Mouse (Mus musculus): Measurements from ENCODE around the gene Vsig10.
"Not testable (repeated sequence)": the region's sequence is repeated elsewhere in the genome, so short reads cannot be mapped to it uniquely, and the experiment has no call there.

Vsig10 gene

DNA sequence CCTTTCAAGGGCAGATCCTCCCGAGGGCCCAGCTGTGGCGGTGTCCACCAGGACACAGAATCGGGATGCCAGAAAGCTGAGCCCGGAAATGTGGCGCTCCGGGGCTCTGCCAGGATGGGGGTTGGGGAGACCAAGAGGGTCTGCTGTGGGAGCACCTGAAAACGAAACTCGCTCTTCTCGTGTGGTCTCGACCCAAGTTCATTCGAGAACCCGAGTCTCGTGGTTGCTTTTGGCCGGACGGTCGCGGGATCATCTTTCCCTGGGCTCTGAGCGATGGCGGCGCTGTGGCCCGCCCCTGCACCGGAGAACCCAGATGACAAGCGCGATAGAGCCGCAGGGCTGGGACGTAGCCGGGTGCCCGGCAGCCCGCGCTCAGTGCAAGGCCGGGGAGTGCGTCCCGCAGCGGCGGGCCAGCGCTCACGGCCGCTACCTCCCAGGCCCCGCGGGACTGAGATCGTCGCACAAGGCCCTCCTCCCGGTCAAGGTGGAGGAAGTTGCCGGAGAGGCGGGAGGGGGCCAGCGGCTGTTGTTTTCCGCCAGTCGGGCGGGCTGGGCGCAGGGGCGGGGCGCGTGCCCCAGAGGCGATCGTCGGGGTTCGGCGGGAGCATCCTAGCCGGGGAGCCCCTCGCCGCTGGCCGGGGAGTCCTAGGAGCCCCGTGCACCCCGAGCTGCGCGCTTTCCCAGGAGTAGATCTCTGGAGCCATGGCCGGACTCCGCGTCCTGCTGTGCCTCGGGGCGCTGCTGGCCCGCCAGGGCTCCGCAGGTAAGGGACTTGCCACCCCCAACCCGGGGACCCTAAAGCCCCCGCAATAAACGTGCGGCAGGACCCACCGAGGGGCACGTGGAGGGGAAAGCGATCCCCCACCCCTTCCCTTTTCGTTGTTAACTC, at the start of gene Vsig10:
TSS of gene Vsig10 (plus strand) at position 343 of the 889 bp plus-strand sequence.
- DNase-seq (ENCODE audit: extremely low spot score, low spot score): peak; percentile 77

DNA sequence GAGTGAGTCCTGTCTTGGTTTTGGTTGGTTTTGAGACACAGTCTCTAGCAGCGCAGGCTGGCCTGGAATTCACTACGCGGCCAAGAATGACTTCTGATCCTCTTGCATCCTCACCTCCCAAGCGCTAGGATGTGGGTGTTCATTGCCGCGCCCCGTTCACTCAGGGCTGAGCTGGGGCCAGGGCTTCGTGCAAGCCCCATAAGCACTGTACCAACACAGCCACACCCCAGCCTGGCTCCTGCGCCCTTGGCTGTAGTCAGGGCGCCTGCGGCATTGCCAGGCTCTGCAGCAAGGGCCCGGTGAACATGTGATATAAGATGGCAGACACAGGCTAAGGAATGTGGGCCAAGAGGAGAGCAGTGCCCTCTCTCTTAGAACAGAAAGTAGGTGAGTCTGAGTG, 49.5 kb upstream of the Vsig10 start:
- no peak for DNase-seq (ENCODE audit: extremely low spot score, low spot score)

DNA sequence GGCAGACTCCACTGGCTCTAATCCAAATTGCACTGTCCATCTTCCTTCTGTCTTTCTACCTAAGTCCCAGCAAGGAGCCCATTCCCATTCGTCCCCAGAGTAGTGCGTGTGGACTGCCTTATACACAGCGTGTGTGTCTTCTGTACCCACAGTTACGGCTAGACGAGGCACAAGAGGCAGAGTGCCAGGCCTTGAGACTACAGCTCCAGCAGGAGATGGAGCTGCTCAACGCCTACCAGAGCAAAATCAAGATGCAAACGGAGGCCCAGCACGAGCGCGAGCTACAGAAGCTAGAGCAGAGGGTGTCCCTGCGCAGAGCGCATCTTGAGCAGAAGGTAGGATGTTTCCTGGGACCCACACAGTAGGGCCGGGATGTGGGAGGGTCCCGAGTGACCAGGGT, 46.9 kb upstream of the Vsig10 start:
- DNase-seq (ENCODE audit: extremely low spot score, low spot score): no peak

DNA sequence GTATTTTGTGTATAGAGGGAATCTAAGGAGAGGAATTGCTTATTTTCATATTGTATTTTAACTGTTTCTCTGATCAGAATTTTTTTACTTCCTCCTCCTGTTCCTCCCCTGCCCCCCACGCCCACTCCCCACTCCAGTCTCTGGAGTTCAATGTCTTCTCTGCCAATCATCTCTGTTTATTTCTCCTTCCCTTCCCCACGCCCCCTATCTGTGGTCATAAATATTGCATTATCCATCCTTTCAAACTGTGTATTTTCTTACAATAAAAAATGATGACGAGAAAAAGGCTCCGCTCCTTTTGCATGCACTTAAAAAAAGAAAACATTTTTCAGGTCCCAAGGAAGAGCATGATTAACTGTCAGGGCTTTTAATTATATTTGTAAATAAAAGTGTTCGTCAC, 44.1 kb upstream of the Vsig10 start:
- no peak for DNase-seq (ENCODE audit: extremely low spot score, low spot score)

DNA sequence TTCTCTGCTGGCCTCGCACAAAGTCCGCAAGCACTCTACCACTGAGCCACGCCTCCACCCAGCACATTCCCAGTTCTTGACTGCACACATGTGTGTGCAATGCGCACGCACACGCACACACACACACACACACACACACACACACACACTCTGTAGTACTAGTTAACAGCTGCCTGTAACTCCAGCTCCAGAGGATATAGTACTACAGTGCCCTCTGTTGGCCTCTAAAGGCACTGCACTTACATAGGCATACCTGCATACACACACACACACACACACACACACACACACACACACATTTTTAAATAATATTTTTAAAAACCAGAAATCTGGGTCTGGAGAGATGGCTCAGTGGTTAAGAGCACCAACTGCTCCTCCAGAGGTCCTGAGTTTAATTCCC, 41.1 kb upstream of the Vsig10 start:
- DNase-seq (ENCODE audit: extremely low spot score, low spot score): no peak

DNA sequence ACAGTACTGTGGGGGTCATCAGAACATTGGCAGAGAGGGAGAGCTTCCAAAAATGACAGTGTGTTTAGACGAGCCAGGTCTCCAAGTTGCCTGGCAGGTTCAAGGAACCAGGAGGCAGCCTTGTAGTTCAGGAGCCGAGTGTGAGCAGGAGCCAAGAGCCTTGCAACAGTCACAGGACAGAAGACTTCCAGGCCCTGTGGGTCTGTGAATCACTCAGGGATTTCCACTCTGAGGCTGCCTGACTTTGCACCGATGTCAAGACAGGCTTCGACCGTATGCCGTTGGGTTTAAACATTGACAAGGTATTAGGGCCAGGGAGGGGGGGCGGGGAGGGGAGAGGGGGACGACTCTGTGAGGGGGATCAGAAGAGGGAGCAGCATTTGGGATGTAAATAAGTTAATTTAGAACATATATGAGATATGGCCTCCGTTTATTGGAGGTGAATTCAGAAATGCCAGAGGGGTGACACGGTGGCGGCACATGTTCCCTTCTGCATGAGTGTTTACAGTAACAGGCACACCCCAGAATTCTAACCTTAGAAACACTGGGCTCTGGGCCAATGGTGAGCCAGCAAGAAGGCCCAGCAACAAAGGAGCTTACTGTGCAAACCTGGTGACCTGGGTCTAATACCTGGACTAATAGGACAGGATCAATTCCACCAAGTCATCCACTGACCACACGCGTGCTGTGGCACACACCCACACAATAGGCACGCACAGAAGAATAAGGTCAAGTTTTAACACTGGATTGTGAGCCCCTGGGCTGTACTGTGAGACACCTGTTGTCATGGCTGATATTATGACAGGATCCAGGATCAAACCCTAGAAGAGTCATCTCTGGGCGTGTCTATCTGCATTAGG, 39.8 kb upstream of the Vsig10 start:
- DNase-seq (ENCODE audit: extremely low spot score, low spot score): no peak

DNA sequence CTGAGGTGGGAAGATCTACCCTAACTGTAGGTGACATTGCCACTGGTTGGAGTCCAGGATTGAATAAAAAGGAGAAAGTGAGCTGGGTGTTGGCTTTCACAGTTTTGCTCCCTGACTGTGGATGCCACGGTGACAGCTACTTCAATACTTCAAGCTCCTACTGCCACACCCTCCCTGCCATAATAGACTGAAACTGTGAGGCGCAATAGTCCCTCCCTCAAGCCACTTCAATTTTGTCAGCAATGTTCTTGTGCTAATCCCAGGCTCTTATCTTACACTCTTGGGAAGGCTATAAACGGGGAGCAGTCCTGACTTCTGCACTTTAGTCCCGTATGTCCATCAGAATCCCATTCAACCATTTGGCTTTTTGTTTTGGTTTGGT, 39.2 kb upstream of the Vsig10 start:
- no peak for DNase-seq (ENCODE audit: extremely low spot score, low spot score)

DNA sequence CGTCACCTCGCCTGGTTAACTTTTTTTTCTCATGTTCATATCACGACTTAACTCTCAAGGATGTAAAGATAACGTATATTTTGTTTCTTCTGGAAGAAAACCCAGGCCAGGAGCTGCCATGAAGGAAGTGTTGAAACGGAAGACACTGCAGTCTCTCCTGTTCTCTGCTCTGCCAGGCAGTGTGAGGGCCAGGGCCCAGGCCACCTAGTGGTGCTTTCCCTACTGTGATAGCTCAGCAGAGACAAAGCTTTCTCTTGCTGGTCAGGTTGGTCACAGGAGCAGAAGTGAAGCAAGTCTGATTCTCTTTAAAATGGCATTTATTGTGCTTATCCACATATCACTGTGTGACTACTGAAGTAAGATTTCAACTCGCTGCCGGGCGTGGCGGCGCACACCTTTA, 37.3 kb upstream of the Vsig10 start:
- no peak for DNase-seq (ENCODE audit: extremely low spot score, low spot score)

DNA sequence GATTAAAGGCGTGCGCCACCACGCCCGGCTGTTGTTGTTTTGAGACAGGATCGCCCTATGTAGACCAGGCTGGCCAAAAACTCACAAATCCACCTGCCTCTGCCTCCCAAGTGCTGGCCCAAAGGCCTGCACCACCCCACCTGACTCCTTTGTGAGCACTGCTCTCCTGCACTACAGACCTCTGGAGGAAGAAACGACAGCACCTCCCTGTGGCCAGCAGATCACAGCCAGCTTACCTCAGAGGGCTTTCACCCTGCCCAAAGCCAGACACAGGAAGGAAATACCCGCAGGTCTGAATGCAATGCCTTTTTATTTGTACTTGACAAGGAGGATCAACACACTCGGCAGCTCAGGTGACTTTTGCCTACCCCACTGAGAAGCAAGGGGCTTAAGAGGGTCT, 36.5 kb upstream of the Vsig10 start:
- no peak for DNase-seq (ENCODE audit: extremely low spot score, low spot score)

DNA sequence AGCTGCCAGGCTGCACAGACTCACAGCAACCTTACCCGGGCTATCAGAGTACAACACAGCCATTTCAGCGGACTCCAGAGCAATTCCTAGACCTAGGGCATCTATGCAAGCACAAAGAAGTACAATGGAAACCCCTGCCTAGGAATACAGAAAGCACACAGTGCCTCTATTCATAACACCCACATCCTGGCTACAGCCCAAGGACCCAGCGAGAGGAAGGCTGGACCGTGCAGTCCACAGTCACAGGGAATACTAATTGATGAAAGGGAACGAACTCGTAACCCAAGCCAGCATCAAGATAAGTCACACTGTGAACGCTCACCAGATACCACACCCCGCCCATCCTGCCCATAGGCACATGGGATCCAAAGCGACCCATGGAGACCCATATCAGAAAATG, 34.9 kb upstream of the Vsig10 start:
- DNase-seq (ENCODE audit: extremely low spot score, low spot score): no peak

DNA sequence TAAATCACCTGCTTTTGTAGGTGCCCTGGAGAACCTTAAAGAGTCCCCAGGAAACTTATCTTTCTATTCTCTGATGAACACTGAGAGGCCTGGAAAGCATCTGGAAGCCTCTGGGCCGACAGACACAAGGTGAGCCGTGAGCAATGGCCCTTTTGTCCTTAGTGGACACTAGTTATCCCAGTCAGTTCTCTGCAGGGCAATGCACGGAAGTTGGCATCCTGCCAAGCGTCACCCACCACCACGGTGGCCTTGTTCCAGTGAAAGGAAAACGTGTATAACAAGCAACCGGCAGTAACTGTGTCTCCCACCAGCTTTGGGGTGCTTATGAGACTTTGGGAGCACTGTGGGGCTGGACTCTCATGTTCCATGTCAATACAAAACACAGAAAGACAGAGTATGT, 34.2 kb upstream of the Vsig10 start:
- no peak for DNase-seq (ENCODE audit: extremely low spot score, low spot score)

DNA sequence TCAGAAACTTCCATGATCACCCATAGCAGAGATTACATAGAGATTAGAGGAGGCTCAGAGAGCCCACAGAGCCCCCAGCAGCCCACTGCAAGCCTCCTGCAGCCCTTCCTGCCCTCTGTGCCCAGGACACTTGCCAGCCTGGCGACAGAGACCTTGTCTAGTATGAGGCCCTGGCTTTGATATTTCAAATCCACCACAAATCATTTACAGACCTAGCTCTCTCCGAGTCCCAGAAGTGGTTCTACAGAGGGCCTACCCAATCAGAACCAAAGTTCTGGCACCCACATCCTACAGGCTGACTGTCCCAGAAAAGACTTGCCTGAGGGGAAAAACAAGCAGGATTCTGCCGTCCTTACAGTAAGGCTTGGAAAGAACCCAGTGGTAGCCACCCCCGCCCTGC, 33.6 kb upstream of the Vsig10 start:
- DNase-seq (ENCODE audit: extremely low spot score, low spot score): no peak

DNA sequence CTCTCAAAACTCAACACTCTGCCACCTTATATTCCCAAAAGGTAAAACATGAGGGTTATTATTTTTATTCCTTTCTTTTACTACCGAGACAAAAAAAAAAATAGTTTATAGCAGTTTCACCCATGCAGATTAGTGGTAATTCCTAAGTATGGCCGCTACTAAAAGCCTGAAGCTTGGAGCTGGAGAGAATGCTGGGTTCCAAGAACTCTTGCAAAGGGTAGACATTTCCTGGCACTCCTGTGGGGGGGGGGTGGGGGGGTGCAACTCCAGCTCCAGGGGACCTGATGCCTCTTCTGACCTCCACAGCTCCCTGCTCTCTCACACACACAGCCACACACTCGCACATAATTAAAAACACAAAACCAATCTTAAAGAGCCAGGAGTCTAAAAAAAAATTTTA, 32.6 kb upstream of the Vsig10 start:
- no peak for DNase-seq (ENCODE audit: extremely low spot score, low spot score)

DNA sequence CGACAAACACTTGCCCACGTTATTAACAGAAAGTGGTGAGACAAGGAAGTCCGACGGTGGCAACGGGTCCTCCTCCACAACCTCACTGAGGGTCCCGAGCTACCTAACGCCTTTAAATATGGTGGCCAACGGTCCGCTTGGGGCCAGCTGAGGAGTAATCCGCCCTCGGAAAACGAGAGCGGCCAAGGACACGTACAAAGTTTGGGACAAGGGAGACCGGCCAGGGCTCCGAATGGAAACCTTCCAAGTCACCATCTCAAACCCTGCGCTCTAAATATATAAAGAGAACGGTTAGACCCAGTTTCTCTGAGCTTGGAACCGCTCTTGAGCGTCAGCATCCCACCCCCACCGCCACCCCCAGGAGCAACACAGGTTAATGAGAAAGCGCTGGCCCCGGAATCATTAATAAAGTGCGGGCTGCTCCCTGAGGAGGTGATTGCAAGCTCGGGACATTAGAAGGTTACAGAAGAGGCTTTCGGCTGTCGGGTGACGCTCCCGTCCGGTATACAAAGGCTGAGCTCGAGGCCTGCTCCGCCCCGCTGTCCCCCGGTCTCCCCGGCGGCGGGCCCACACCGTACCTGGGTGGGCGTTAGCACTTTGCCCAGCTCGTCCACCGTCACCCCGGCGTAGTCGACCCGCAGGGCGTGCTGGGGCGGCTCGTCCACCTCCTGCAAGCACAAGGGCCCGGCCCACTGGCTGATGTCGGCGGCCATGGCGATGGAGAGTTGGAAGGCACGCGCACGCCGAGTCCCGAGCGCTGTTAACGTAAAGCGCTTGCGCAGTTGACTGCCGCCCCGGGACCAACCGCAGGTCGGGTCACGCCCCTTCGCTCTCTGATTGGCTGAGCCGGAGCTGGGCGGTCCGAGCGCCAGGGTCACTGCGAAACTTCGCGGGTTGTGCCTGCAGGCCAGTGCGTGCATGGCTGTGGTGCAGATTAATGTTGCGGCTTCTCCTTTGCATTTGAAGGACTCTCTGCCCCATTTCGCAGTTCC, 31.8 kb upstream of the Vsig10 start, which contains the start of gene Pebp1:
TSS of gene Pebp1 (minus strand) at position 795 of the 992 bp plus-strand sequence.
- DNase-seq (ENCODE audit: extremely low spot score, low spot score): peak; percentile 92

DNA sequence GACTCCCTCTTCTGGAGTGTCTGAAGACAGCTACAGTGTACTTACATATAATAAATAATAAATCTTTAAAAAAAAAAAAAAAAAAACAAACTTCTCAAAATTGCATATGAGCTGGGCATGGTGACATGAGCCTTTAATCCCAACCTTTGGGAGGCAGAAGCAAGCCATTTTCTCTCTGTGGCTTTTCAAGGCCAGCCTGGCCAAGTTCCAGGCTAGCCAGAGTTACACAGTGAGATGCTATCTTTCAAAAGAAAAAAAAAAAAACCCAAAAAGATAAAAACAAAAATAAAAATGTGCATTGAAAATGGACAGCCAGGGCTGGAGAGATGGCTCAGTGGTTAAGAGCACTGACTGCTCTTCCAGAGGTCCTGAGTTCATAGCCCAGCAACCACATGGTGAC, 29.2 kb upstream of the Vsig10 start:
- DNase-seq (ENCODE audit: extremely low spot score, low spot score): no peak

DNA sequence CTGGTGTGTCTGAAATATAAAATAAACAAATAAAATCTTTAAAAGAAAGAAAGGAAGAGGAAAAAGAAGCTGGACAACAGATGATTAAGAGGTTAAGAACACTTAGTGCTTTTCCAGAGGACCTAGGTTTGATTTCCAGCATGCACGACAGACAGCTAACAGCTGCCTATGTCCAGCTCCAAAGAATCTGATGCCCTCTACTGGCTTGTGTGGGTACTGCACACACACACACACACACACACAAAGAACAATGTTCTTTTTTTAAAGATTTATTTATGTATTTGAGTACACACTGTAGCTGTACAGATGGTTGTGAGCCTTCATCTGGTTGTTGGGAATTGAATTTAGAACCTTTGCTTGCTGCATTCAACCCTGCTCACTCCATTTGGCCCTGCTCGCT, 28.8 kb upstream of the Vsig10 start:
- no peak for DNase-seq (ENCODE audit: extremely low spot score, low spot score)

DNA sequence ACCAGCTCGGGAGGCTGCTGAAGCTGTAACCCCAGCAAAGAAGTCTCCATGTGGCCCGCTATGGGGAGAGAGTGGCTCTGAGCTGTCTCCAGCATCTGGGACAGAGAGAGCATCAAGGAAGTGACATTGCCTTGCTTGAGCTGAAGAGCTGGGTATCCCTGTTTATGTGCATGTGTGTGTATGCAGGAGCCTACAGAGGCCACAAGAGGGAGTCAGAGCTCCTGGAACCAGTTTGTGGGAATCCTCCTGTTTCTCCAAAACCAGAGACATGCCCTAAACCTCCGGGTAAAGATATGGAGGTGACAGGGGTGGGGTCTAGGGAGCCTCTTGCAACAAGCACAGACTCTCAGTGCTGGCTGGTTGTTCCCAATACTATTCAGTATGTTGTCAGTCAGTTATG, 27.6 kb upstream of the Vsig10 start:
- no peak for DNase-seq (ENCODE audit: extremely low spot score, low spot score)

DNA sequence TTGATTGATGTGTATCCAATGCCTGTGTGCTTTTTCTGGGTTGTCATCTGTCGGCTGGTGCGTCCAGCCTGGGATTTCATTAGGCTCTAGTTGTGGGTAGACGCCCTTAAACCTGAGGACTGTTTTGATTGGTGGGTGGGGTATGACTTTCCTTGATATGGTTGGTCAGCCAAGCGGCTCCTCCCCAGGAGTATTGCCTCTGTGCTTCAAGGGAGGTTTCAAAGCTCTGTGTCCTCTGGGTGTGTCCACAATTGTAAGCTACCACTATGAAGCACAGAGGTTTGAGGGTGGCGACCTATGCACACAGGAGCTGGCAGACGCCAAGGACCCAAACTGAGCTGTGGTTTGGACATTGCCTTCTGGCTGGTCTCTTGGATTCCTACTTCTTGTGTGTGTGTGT, 26.3 kb upstream of the Vsig10 start:
- no peak for DNase-seq (ENCODE audit: extremely low spot score, low spot score)

DNA sequence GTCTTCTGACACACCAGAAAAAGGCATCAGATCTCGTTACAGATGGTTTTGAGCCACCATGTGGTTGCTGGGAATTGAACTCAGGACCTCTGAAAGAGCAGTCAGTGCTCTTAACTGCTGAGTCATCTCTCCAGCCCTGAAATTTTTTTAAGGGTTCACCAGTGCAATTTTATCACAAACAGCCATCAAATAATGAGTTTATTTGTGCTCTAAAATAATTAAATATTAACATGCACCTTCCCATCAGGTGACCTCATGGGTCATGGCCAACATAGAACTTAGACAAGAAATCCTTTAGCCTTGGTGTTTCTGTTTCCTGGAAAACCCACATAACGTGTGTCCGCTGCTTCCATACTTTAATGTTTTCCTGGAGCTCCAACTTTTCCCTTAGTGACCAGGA, 25.1 kb upstream of the Vsig10 start:
- DNase-seq (ENCODE audit: extremely low spot score, low spot score): not testable (repeated sequence)

DNA sequence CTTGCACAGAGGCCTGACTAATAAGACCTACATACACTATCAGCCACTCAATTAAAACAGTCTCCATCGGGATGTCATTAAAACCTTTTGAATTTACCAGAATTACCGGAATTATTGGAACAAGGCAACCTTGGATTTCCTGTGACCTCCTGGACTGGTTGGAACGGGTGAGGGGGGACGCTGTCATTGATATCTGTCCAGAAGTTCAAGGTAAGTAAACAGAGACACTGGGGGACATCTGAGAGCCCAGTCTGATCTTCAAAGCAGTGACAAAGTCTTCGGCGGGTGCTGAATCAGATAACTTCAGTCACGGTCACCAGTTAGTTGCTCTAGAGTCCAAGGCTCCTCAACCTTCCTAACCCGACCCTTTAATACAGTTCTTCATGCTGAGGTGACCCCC, 23.9 kb upstream of the Vsig10 start:
- DNase-seq (ENCODE audit: extremely low spot score, low spot score): no peak

DNA sequence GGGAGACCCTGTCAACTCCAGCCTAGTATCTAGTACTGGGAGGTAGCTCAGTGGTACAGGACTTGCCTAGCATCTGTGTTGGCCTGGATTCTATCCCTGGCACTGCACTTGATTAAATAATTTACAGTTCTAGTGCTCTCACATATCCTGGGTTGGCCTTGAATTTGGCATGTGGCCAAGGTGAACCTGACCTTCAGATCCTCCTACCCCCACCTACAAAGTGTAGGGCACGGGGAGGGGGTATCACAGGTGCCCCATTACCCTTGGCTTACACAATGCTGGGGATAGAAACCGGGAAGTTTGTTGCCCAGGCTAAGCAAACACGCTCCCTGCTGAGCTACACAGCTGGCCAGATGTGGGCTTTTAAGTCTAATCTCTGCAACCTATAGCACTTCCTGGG, 16.0 kb upstream of the Vsig10 start:
- DNase-seq (ENCODE audit: extremely low spot score, low spot score): no peak
